Mouse (Mus musculus) frontal cortex, postnatal 25 days (tissue): Measurements from ENCODE around the gene Col8a1.

Source experiments
- DNase-seq, 2 experiments: peaks; one replicate each; pipeline ENCODE4 v3.0.0; 2022; ENCODE audit warnings: low spot score in 2 of 2

The Col8a1 gene

GRCm38 (mm10) chr16:57754526-57755125, at the start of gene Col8a1:
Col8a1 (minus strand) TSS chr16:57754737.
- no peak for DNase-seq

- no peak for DNase-seq
Measured at GRCm38 (mm10) chr16:57801886-57802285, 47.3 kb upstream of the Col8a1 start.

GRCm38 (mm10) chr16:57796321-57796720, 41.8 kb upstream of the Col8a1 start:
- DNase-seq: no peak

GRCm38 (mm10) chr16:57779011-57779410, 24.5 kb upstream of the Col8a1 start:
- DNase-seq: no peak

GRCm38 (mm10) chr16:57765615-57766014, 11.1 kb upstream of the Col8a1 start:
- no peak for DNase-seq

- no peak for DNase-seq
Measured at GRCm38 (mm10) chr16:57759862-57760261, 5.3 kb upstream of the Col8a1 start.

GRCm38 (mm10) chr16:57755708-57756107, 1.2 kb upstream of the Col8a1 start:
- no peak for DNase-seq

GRCm38 (mm10) chr16:57755241-57755640, 704 bp upstream of the Col8a1 start:
- peak; percentile 15 to 29 for DNase-seq

- DNase-seq: no peak
Measured at GRCm38 (mm10) chr16:57753539-57754280, 827 bp downstream of the Col8a1 start.

- DNase-seq: no peak
Measured at GRCm38 (mm10) chr16:57750549-57750948, 4.0 kb downstream of the Col8a1 start.

GRCm38 (mm10) chr16:57748093-57748492, 6.4 kb downstream of the Col8a1 start:
- DNase-seq: no peak

- DNase-seq: no peak
Measured at GRCm38 (mm10) chr16:57747357-57748056, 7.0 kb downstream of the Col8a1 start.

GRCm38 (mm10) chr16:57740169-57740568, 14.4 kb downstream of the Col8a1 start:
- DNase-seq: no peak

GRCm38 (mm10) chr16:57734942-57735341, 19.6 kb downstream of the Col8a1 start:
- no peak for DNase-seq

- no peak for DNase-seq
Measured at GRCm38 (mm10) chr16:57733545-57733944, 21.0 kb downstream of the Col8a1 start.

- DNase-seq: no peak
Measured at GRCm38 (mm10) chr16:57733139-57733538, 21.4 kb downstream of the Col8a1 start.

GRCm38 (mm10) chr16:57724978-57725377, 29.6 kb downstream of the Col8a1 start:
- DNase-seq: no peak

- no peak for DNase-seq
Measured at GRCm38 (mm10) chr16:57718982-57719381, 35.6 kb downstream of the Col8a1 start.

- DNase-seq: no peak
Measured at GRCm38 (mm10) chr16:57698733-57699132, 55.8 kb downstream of the Col8a1 start.

- no peak for DNase-seq
Measured at GRCm38 (mm10) chr16:57694694-57695093, 59.8 kb downstream of the Col8a1 start.

GRCm38 (mm10) chr16:57693906-57694522, 60.5 kb downstream of the Col8a1 start:
- DNase-seq: no peak

GRCm38 (mm10) chr16:57685790-57686399, 68.6 kb downstream of the Col8a1 start:
- no peak for DNase-seq
